Mouse (Mus musculus) kidney, embryonic 15.5 days (tissue): Measurements from ENCODE around the gene Plek2. TPM values are rescaled to one million over a fixed set of nuclear protein-coding genes. Genes with fewer than 3 reads are reported as not detected.

Experiments used
- ATAC-seq: fragments of 200-750 bp; cut with Nextera tagmentation; replicated peaks from 2 replicates; pipeline ENCODE4 v1.8.0; 2017; ENCODE audit warnings: moderate TSS enrichment; ENCODE audit not compliant: low FRiP score
- H3K27ac ChIP-seq: fragments of 300-500 bp; sonication (generic); 2 replicates; pipeline ENCODE4 v1.5.1; 2015; ENCODE audit warnings: mild to moderate bottlenecking, inconsistent platforms
- H3K27me3 ChIP-seq: fragments of 300-500 bp; sonication (generic); 2 replicates; pipeline ENCODE4 v1.6.1; 2015; ENCODE audit warnings: inconsistent platforms
- H3K36me3 ChIP-seq: fragments of 300-500 bp; sonication (generic); 2 replicates; pipeline ENCODE4 v1.6.1; 2015; ENCODE audit warnings: inconsistent platforms
- H3K4me1 ChIP-seq: fragments of 300-500 bp; sonication (generic); 2 replicates; pipeline ENCODE4 v1.6.1; 2015; ENCODE audit warnings: inconsistent platforms
- H3K4me2 ChIP-seq: fragments of 300-500 bp; sonication (generic); 2 replicates; pipeline ENCODE4 v1.6.1; 2015; ENCODE audit warnings: moderate library complexity, mild to moderate bottlenecking, inconsistent platforms
- H3K4me3 ChIP-seq: fragments of 300-500 bp; sonication (generic); replicated peaks from 2 replicates; pipeline ENCODE4 v1.5.1; 2015; ENCODE audit warnings: mild to moderate bottlenecking, inconsistent platforms
- H3K9ac ChIP-seq: fragments of 300-500 bp; sonication (generic); 2 replicates; pipeline ENCODE4 v1.6.1; 2015; ENCODE audit warnings: mild to moderate bottlenecking, inconsistent platforms
- H3K9me3 ChIP-seq: fragments of 300-500 bp; sonication (generic); replicated peaks from 2 replicates; pipeline ENCODE4 v1.6.1; 2016; ENCODE audit warnings: inconsistent platforms
- WGBS: fragments of 180-500 bp; shearing (Covaris S2); methylation state at CpG from one replicate; pipeline ENCODE4 v1.1.7; 2015; ENCODE audit warnings: mixed read lengths; 5-methylcytosine and 5-hydroxymethylcytosine counted together
- polyA plus RNA-seq: library from polyadenylated mRNA; unstranded; fragments of >200 nt; fragmentation: Nextera tagmentation; extraction: Ambion mirVana; gene quantifications from 2 replicates; pipeline ENCODE4 v1.2.1, GENCODE M21; 2015

Plek2 gene
- polyA plus RNA-seq, 1 experiment from 2014 or later, result 4.6 TPM

GRCm38 (mm10) chr12:78908081-78908605 lies 1.4 kb upstream of the Plek2 start:
- ATAC-seq, result no peak
- H3K36me3 ChIP-seq, result no peaks in the 10 kb centered on the region
- 79% methylated on average over 6 of the region's 6 CpGs for WGBS
- H3K9me3 ChIP-seq, result no peaks in the 10 kb centered on the region; the same call in 1 of the 2 replicates
- peaks cover 68% of the 10 kb centered on the region for H3K27me3 ChIP-seq
- no peak overlapping the region for H3K9ac ChIP-seq
- no peak overlapping the region for H3K4me3 ChIP-seq
- no peak overlapping the region for H3K27ac ChIP-seq
- H3K4me2 ChIP-seq, result no peak overlapping the region
- peaks cover 19% of the 10 kb centered on the region for H3K4me1 ChIP-seq

- H3K4me2 ChIP-seq, result no peak overlapping the region
- H3K27ac ChIP-seq, result no peak overlapping the region
- H3K4me1 ChIP-seq, result peaks cover 7% of the 10 kb centered on the region
- WGBS, result 79% methylated on average over 6 of the region's 7 CpGs
- no peak for ATAC-seq
- H3K27me3 ChIP-seq, result peaks cover 34% of the 10 kb centered on the region
- no peaks in the 10 kb centered on the region for H3K36me3 ChIP-seq
- no peak overlapping the region for H3K9ac ChIP-seq
- no peaks in the 10 kb centered on the region; the same call in 1 of the 2 replicates for H3K9me3 ChIP-seq
- no peak overlapping the region for H3K4me3 ChIP-seq
Measured at GRCm38 (mm10) chr12:78904499-78904898, 2.3 kb downstream of the Plek2 start.

- WGBS, result 82% methylated on average over 4 of the region's 4 CpGs
- no peak for ATAC-seq
- no peak overlapping the region for H3K9ac ChIP-seq
- H3K9me3 ChIP-seq, result no peaks in the 10 kb centered on the region
- peaks cover 7% of the 10 kb centered on the region for H3K4me1 ChIP-seq
- no peak overlapping the region for H3K4me3 ChIP-seq
- no peak overlapping the region for H3K27ac ChIP-seq
- no peaks in the 10 kb centered on the region for H3K36me3 ChIP-seq
- peaks cover 23% of the 10 kb centered on the region for H3K27me3 ChIP-seq
- H3K4me2 ChIP-seq, result no peak overlapping the region
Measured at GRCm38 (mm10) chr12:78903313-78903712, 3.5 kb downstream of the Plek2 start.

- H3K4me1 ChIP-seq, result peaks cover under 1% of the 10 kb centered on the region; the same call in 1 of the 2 replicates
- H3K27me3 ChIP-seq, result 0 out of 2 replicates have a peak, but pooled peaks cover 6% of the 10 kb centered on the region
- WGBS, result 86% methylated on average over 5 of the region's 5 CpGs
- H3K4me3 ChIP-seq, result no peak overlapping the region
- H3K36me3 ChIP-seq, result no peaks in the 10 kb centered on the region
- no peak overlapping the region for H3K4me2 ChIP-seq
- H3K9ac ChIP-seq, result no peak overlapping the region
- no peak for ATAC-seq
- no peak overlapping the region for H3K27ac ChIP-seq
- no peaks in the 10 kb centered on the region for H3K9me3 ChIP-seq
Measured at GRCm38 (mm10) chr12:78901467-78901866, 5.3 kb downstream of the Plek2 start.

GRCm38 (mm10) chr12:78897861-78898260 lies 8.9 kb downstream of the Plek2 start:
- ATAC-seq, result no peak
- no peaks in the 10 kb centered on the region for H3K27me3 ChIP-seq
- H3K4me1 ChIP-seq, result no peaks in the 10 kb centered on the region
- no peak overlapping the region for H3K9ac ChIP-seq
- H3K4me3 ChIP-seq, result no peak overlapping the region
- H3K9me3 ChIP-seq, result no peaks in the 10 kb centered on the region
- WGBS, result 92% methylated on average over 1 of the region's 1 CpGs
- no peak overlapping the region for H3K27ac ChIP-seq
- H3K36me3 ChIP-seq, result no peaks in the 10 kb centered on the region
- H3K4me2 ChIP-seq, result no peak overlapping the region

GRCm38 (mm10) chr12:78891149-78891548 lies 15.6 kb downstream of the Plek2 start:
- Histone ChIP-seq H3K9me3 (no peaks in the 10 kb centered on the region), H3K4me3 (no peak overlapping the region), H3K27me3 (no peaks in the 10 kb centered on the region), H3K27ac (no peak overlapping the region), H3K36me3 (peaks cover 23% of the 10 kb centered on the region), H3K4me1 (no peaks in the 10 kb centered on the region), H3K9ac (no peak overlapping the region), H3K4me2 (no peak overlapping the region)
- WGBS, result 90% methylated on average over 2 of the region's 2 CpGs
- 0 out of 2 replicates have a peak, but pooled peaks have one; percentile 18 for ATAC-seq

- Histone ChIP-seq H3K27me3 (no peaks in the 10 kb centered on the region), H3K4me2 (no peak overlapping the region), H3K9me3 (no peaks in the 10 kb centered on the region), H3K4me3 (no peak overlapping the region), H3K27ac (no peak overlapping the region), H3K9ac (no peak overlapping the region), H3K4me1 (no peaks in the 10 kb centered on the region), H3K36me3 (peaks cover 33% of the 10 kb centered on the region)
- no peak for ATAC-seq
- 60% methylated on average over 1 of the region's 1 CpGs for WGBS
Measured at GRCm38 (mm10) chr12:78890062-78890461, 16.7 kb downstream of the Plek2 start.

- 95% methylated on average over 3 of the region's 3 CpGs for WGBS
- no peak overlapping the region for H3K4me3 ChIP-seq
- ATAC-seq, result no peak
- no peak overlapping the region for H3K27ac ChIP-seq
- H3K4me2 ChIP-seq, result no peak overlapping the region
- H3K4me1 ChIP-seq, result no peaks in the 10 kb centered on the region
- H3K36me3 ChIP-seq, result peaks cover 72% of the 10 kb centered on the region
- H3K9ac ChIP-seq, result no peak overlapping the region
- no peaks in the 10 kb centered on the region for H3K27me3 ChIP-seq
- no peaks in the 10 kb centered on the region for H3K9me3 ChIP-seq
Measured at GRCm38 (mm10) chr12:78874581-78874980, 32.2 kb downstream of the Plek2 start.

GRCm38 (mm10) chr12:78868115-78868514 lies 38.6 kb downstream of the Plek2 start:
- Histone ChIP-seq H3K9ac (no peak overlapping the region), H3K27me3 (no peaks in the 10 kb centered on the region), H3K27ac (no peak overlapping the region), H3K9me3 (no peaks in the 10 kb centered on the region), H3K4me3 (no peak overlapping the region), H3K36me3 (peaks cover 50% of the 10 kb centered on the region), H3K4me2 (no peak overlapping the region), H3K4me1 (peaks cover 2% of the 10 kb centered on the region)
- WGBS, result 93% methylated on average over 1 of the region's 1 CpGs
- no peak for ATAC-seq

GRCm38 (mm10) chr12:78865434-78865833 lies 41.3 kb downstream of the Plek2 start:
- peaks cover 10% of the 10 kb centered on the region for H3K4me1 ChIP-seq
- H3K9ac ChIP-seq, result no peak overlapping the region
- no peaks in the 10 kb centered on the region for H3K9me3 ChIP-seq
- no peak overlapping the region for H3K4me3 ChIP-seq
- H3K27ac ChIP-seq, result no peak overlapping the region
- H3K4me2 ChIP-seq, result no peak overlapping the region
- WGBS, result 97% methylated on average over 1 of the region's 1 CpGs
- no peak for ATAC-seq
- no peaks in the 10 kb centered on the region for H3K27me3 ChIP-seq
- peaks cover 37% of the 10 kb centered on the region for H3K36me3 ChIP-seq

- peak overlapping the region; percentile 92 for H3K4me3 ChIP-seq
- H3K27me3 ChIP-seq, result no peaks in the 10 kb centered on the region
- WGBS, result under 1% methylated on average over 22 of the region's 22 CpGs
- ATAC-seq, result peak; percentile 54
- H3K27ac ChIP-seq, result peak overlapping the region; percentile 94
- peaks cover 9% of the 10 kb centered on the region for H3K36me3 ChIP-seq
- H3K9me3 ChIP-seq, result no peaks in the 10 kb centered on the region
- peaks cover 19% of the 10 kb centered on the region for H3K4me1 ChIP-seq
- H3K4me2 ChIP-seq, result peak overlapping the region; percentile 63
- peak overlapping the region; percentile 95 for H3K9ac ChIP-seq
Measured at GRCm38 (mm10) chr12:78862254-78862730, 44.5 kb downstream of the Plek2 start.

- WGBS, result under 1% methylated on average over 55 of the region's 55 CpGs
- H3K9ac ChIP-seq, result peak within 1 kb of the TSS; percentile 95
- H3K4me1 ChIP-seq, result peaks cover 19% of the 10 kb centered on the region
- H3K4me3 ChIP-seq, result peak within 1 kb of the TSS; percentile 92
- H3K4me2 ChIP-seq, result peak within 1 kb of the TSS; percentile 79
- H3K9me3 ChIP-seq, result no peaks in the 10 kb centered on the region
- H3K36me3 ChIP-seq, result peaks cover 5% of the 10 kb centered on the region; the same call in 1 of the 2 replicates
- ATAC-seq, result peak; percentile 100
- no peaks in the 10 kb centered on the region for H3K27me3 ChIP-seq
- H3K27ac ChIP-seq, result peak within 1 kb of the TSS; percentile 94
Measured at GRCm38 (mm10) chr12:78861496-78862253, 45.1 kb downstream of the Plek2 start, which contains the start of the genes Atp6v1d and Eif2s1. TSS of gene Atp6v1d (minus strand) at chr12:78861638. TSS of gene Eif2s1 (plus strand) at chr12:78861819.
